Mouse (Mus musculus) cerebellum, adult 2 months (tissue): ENCODE measurements around the gene Pxylp1. TPM values are rescaled to one million over a fixed set of nuclear protein-coding genes. Genes with fewer than 3 reads are reported as not detected.

Experiments used
- DNase-seq, 2 experiments: peaks; one replicate each; pipeline ENCODE4 v3.0.0; 2021
- H3K27ac ChIP-seq: fragments of 200-500 bp; 2 replicates; pipeline ENCODE4 v1.5.1; 2012; ENCODE audit warnings: low read length, control low read depth, inconsistent platforms; ENCODE audit not compliant: insufficient read depth
- H3K27me3 ChIP-seq: fragments of 200-500 bp; 2 replicates; pipeline ENCODE4 v1.6.1; 2012; ENCODE audit warnings: inconsistent platforms, mild to moderate bottlenecking, low read length, moderate library complexity; ENCODE audit not compliant: control insufficient read depth, insufficient read depth
- H3K4me1 ChIP-seq: fragments of 200-500 bp; 2 replicates; pipeline ENCODE4 v1.6.1; 2011; ENCODE audit warnings: low read length; ENCODE audit not compliant: control insufficient read depth, insufficient read depth
- H3K4me3 ChIP-seq: fragments of 200-500 bp; replicated peaks from 2 replicates; pipeline ENCODE3; 2011; ENCODE audit warnings: mild to moderate bottlenecking, low read depth, low read length, control low read depth; ENCODE audit not compliant: insufficient read depth
- CTCF ChIP-seq: fragments of 200-500 bp; IDR thresholded peaks from 2 replicates; pipeline ENCODE4 v1.5.1; 2011; ENCODE audit warnings: low read depth, mild to moderate bottlenecking, control low read depth, low read length, moderate library complexity, borderline replicate concordance; ENCODE audit not compliant: insufficient read depth
- POLR2A ChIP-seq: fragments of 200-500 bp; IDR thresholded peaks from 2 replicates; pipeline ENCODE4 v1.6.1; 2011; ENCODE audit warnings: low read length, control low read depth, borderline replicate concordance; ENCODE audit not compliant: insufficient read depth
- WGBS: fragments of 180-500 bp; shearing (Covaris S2); methylation state at CpG from one replicate; pipeline ENCODE4 v1.1.7; 2018; 5-methylcytosine and 5-hydroxymethylcytosine counted together
- polyA plus RNA-seq: library from polyadenylated mRNA; depleted of rRNA; stranded (reverse); fragments of >200 nt; gene quantifications from 2 replicates; pipeline ENCODE4 v1.2.3, GENCODE M21; 2012; rRNA removed

The Pxylp1 gene
- polyA plus RNA-seq, 1 experiment: 35.6 TPM

- Histone ChIP-seq H3K4me1 (no peaks in the 10 kb centered on the region), H3K4me3 (no peak overlapping the region), H3K27me3 (no peaks in the 10 kb centered on the region), H3K27ac (no peak overlapping the region)
- TF ChIP-seq POLR2A: no peak
- TF ChIP-seq CTCF: no peak
- WGBS: 68% methylated on average over 9 of the region's 9 CpGs
- DNase-seq: no peak
These were observed 106.6 kb downstream of the Pxylp1 start for GRCm38 (mm10) chr9:96785871-96786342.

- 78% methylated on average over 3 of the region's 3 CpGs for WGBS
- Histone ChIP-seq H3K27me3 (no peaks in the 10 kb centered on the region), H3K4me1 (no peaks in the 10 kb centered on the region), H3K4me3 (no peak overlapping the region), H3K27ac (no peak overlapping the region)
- TF ChIP-seq POLR2A (no peak), CTCF (no peak)
- no peak for DNase-seq
These were observed 107.3 kb downstream of the Pxylp1 start for GRCm38 (mm10) chr9:96785187-96785586.

- Histone ChIP-seq H3K27ac (no peak overlapping the region), H3K27me3 (no peaks in the 10 kb centered on the region), H3K4me1 (no peaks in the 10 kb centered on the region), H3K4me3 (no peak overlapping the region)
- DNase-seq: no peak
- TF ChIP-seq POLR2A: no peak
- TF ChIP-seq CTCF: no peak
- 94% methylated on average over 9 of the region's 9 CpGs for WGBS
These were observed 108.8 kb downstream of the Pxylp1 start for GRCm38 (mm10) chr9:96783667-96784066.

GRCm38 (mm10) chr9:96783258-96783657 is 109.2 kb downstream of the Pxylp1 start:
- no peak overlapping the region for H3K4me3 ChIP-seq
- H3K27ac ChIP-seq: no peak overlapping the region
- TF ChIP-seq CTCF (no peak), POLR2A (no peak)
- no peaks in the 10 kb centered on the region for H3K27me3 ChIP-seq
- no peak for DNase-seq
- 81% methylated on average over 5 of the region's 5 CpGs for WGBS
- no peaks in the 10 kb centered on the region for H3K4me1 ChIP-seq

- H3K27ac ChIP-seq: no peak overlapping the region
- no peak overlapping the region for H3K4me3 ChIP-seq
- H3K4me1 ChIP-seq: no peaks in the 10 kb centered on the region
- TF ChIP-seq POLR2A (no peak), CTCF (no peak)
- 89% methylated on average over 8 of the region's 8 CpGs for WGBS
- DNase-seq: no peak
- H3K27me3 ChIP-seq: no peaks in the 10 kb centered on the region
These were observed 110.4 kb downstream of the Pxylp1 start for GRCm38 (mm10) chr9:96782062-96782461.

Other genes starting within 250 kb of the Pxylp1 start
- gene Zbtb38, start 139.8 kb downstream of the Pxylp1 start, polyA plus RNA-seq: 19.2 and 21.5 TPM in 2 replicates
- 11.4 and 13.9 TPM in 2 replicates for gene Spsb4, start 126.2 kb upstream of the Pxylp1 start, polyA plus RNA-seq
- 53.2 and 54.3 TPM in 2 replicates for gene Slc25a36, start 218.5 kb upstream of the Pxylp1 start, polyA plus RNA-seq